Mouse (Mus musculus) embryonic fibroblast, embryonic 13.5 days (primary cell): Measurements from ENCODE around the gene Serpina6. TPM values are rescaled to one million over a fixed set of nuclear protein-coding genes. Genes with fewer than 3 reads are reported as not detected.
A peak's percentile ranks its signal among the peaks of the same experiment; 100 is the strongest.

Experiments used
- H3K27ac ChIP-seq: 2 replicates; pipeline ENCODE4 v1.5.1; 2012; ENCODE audit warnings: low read length, control low read depth, inconsistent platforms; ENCODE audit not compliant: insufficient read depth
- H3K4me1 ChIP-seq: 2 replicates; pipeline ENCODE4 v1.6.1; 2011; ENCODE audit warnings: low read length; ENCODE audit not compliant: control insufficient read depth, insufficient read depth
- H3K4me3 ChIP-seq: 2 replicates; pipeline ENCODE4 v1.5.1; 2011; ENCODE audit warnings: mild to moderate bottlenecking, control low read depth, low read length; ENCODE audit not compliant: insufficient read depth
- CTCF ChIP-seq: IDR thresholded peaks from 2 replicates; pipeline ENCODE4 v1.5.1; 2011; ENCODE audit warnings: mild to moderate bottlenecking, control low read depth, low read length, moderate library complexity, borderline replicate concordance; ENCODE audit not compliant: insufficient read depth
- POLR2A ChIP-seq: IDR thresholded peaks from 2 replicates; pipeline ENCODE4 v1.6.1; 2011; ENCODE audit warnings: low read depth, mild to moderate bottlenecking, control low read depth, low read length, moderate library complexity
- polyA plus RNA-seq: library from polyadenylated mRNA; stranded (reverse); fragments of >200 nt; gene quantifications from 2 replicates; pipeline ENCODE4 v1.2.4, GENCODE M21; 2011; ENCODE audit warnings: low read depth; ENCODE audit not compliant: missing spikeins, insufficient read length

Serpina6 gene
- 0.54 TPM in 1 of 2 replicates, not detected in the other for polyA plus RNA-seq

DNA sequence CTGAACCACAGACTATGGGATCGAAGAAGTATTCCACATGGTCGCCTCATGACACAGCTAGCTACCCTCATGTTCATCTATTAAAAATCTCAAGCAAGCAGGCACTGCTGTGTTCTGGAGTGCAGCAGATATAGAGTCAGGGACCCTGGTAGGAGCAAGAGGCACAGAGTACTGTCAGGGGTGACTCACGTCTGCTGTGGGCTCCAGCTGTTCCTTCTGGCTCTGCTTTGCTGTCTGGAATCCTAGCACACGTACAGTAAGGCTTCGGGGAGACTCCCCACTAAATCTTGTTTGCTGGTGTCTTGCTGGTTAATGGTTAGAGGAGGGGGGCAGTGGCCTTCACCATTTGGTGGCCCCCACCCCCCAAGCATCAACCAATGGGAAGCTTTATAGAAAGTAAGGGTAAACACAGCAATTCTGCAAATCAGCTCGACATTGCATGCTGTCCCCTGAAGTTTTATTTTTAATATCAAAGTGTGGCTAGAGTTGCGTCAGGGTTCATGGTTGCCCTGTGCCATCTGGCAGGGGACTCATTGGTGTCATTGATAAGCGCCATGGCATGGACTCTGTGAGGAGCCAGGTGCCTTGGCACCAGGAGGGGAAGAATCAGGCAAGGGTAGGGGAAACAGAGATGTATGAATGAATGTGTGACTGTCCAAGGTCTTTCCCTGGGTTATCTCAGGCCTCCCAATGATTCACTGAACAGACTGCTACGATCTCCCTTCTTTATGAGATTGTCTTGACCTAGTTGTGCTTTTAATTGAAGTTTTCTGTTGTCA, at the start of gene Serpina6:
Gene Serpina6 (minus strand): TSS at position 365 of the 779 bp plus-strand sequence.
- Histone ChIP-seq H3K4me3 (no peak within 1 kb of the TSS), H3K4me1 (no peaks in the 10 kb centered on the region), H3K27ac (no peak within 1 kb of the TSS)
- TF ChIP-seq CTCF (no peak), POLR2A (no peak)

DNA sequence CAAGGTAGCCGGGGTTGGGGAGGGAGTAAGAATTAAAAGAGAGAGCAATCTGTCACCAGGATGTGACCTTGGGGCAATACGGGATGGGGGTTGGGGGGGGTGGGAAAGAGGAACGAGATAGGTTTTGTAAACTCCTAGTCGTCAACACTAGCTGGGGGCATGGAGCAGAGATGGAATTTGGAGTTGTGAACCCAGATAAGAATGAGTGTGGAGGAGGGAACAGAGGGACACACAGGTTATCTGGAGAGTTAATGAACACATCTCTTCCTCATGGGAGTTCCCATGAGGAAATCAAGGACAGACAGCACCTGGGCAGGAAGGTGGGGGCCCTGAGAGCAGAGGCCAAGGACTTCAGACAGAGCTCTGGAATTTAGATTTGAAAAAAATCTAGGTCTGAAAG, 49.1 kb upstream of the Serpina6 start:
- no peak for TF ChIP-seq POLR2A
- TF ChIP-seq CTCF = no peak
- no peaks in the 10 kb centered on the region for H3K4me1 ChIP-seq
- no peak overlapping the region for H3K4me3 ChIP-seq
- H3K27ac ChIP-seq = no peak overlapping the region

DNA sequence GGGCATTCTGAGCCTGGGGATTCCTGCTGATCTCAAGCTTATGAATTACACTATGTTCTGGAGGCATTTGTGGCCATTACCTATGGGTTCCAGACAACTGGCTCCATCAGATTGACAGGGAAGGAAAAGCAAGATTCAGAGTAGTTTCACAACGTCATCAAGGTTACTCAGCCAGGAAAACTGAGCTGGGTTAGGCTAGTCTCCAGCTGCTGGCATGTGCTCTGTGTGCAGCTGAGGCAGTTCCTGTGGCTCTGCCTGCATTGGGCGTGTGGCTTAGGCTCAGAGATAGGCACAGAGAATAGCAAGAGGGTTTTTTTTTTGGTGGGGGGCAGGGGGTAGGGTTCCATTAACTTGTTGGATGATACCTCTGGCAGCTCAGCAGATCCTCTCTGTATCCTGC, 48.5 kb upstream of the Serpina6 start:
- no peak overlapping the region for H3K27ac ChIP-seq
- no peaks in the 10 kb centered on the region for H3K4me1 ChIP-seq
- no peak for TF ChIP-seq POLR2A
- H3K4me3 ChIP-seq = no peak overlapping the region

DNA sequence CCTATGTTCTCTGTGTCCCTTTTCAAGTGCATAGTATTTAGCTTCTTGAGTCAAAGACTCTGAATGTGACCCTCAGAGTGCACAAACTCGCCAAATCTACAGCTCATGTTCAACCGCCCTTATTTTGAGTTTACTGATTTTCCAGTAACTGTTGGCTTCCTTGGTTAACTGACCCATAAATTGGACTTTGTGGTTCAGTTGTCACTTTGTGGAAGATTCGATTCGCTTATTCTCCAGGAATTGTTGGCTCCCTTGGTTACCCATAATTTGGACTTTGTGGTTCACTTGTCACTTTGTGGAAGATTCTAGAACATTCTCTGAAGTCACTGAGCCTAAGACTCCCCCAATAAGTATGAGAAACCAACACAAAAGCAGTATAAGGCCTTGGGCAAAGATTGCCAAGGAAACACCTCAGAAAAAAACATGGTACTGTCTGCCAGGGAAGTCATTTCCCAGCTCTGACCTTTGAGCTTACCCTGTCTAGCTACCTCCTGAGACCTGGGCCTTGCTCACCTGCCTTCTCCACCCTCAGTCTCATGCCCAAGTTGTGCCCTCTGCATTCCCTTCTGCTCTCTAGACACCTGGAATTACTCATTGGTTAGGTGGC, 43.2 kb upstream of the Serpina6 start:
- Histone ChIP-seq H3K27ac (no peak overlapping the region), H3K4me3 (no peak overlapping the region), H3K4me1 (no peaks in the 10 kb centered on the region)
- TF ChIP-seq CTCF = no peak
- TF ChIP-seq POLR2A = no peak

DNA sequence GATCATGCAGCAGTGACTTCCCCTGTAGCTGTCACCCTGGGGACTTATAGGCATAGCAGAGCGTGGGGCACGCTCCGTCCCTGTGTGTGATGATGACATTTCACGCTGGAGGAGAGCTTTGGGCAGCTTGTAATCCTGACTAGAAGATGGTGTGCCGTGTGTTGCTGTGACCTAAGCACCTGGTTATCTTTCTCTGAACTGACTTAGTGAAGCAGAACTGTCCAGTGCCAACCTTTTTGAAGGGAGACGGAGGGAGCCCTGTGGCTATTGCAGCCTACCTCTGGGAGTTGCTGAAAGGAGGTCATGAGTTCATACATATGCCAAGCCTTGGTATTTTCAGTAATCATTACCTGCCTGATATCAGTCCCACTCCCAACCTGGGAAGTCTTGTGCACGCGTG, 38.4 kb upstream of the Serpina6 start, which contains the start of gene Serpina1f:
Gene Serpina1f (minus strand): TSS at position 101 of the 400 bp plus-strand sequence.
- Histone ChIP-seq H3K4me1 (no peaks in the 10 kb centered on the region), H3K27ac (no peak within 1 kb of the TSS), H3K4me3 (no peak within 1 kb of the TSS)
- TF ChIP-seq CTCF (no peak), POLR2A (no peak)

DNA sequence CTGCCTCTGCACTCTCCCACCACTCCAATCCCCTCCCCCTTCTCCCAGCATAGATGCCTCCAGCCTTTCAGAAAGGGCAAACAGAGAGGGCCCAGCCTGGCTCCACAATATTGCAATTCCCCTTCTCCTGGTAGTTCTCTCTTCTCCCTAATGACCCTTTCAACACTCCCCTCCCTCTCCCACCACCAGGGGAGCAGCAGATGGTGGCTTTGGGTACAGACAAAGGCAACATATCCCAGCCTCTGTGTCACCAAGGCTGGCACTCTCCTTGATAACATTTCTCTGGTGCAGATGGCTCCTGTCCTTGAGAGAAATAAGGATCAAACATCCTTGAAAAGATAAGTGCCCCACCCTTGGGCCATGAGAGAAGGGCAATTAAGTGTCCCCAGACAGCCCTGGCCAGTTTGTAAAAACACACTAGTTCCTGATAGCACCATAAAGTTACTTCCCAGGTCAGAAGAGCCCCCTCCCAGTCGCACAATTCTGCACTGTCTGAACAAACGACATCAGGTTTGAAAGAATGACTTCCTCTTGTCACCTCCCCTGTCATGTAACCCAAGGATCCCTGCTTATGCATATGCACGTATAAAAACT, 31.3 kb upstream of the Serpina6 start:
- H3K27ac ChIP-seq = no peak overlapping the region
- TF ChIP-seq POLR2A (no peak), CTCF (no peak)
- H3K4me1 ChIP-seq = peaks cover 2% of the 10 kb centered on the region; the same call in 1 of the 2 replicates
- no peak overlapping the region for H3K4me3 ChIP-seq

DNA sequence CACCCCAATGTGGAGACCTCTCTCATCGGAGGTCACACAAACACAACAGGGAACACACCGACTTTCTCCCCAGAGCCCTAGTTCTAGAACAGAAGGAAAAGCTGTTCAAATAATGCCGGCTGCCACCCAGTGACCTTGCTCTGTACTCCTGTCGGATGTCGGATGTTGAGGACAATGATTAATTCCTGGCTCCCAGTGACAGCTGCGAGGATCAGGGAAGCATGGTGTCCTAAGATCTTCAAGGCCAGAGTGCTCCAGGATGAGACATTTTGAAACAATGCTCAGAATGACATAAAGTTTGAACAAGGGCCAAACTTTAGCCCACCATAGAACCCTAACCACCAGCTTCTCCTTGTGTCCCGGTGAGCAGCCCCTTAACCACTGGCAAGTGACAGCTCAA, 30.0 kb upstream of the Serpina6 start:
- Histone ChIP-seq H3K27ac (no peak overlapping the region), H3K4me3 (no peak overlapping the region), H3K4me1 (peaks cover 5% of the 10 kb centered on the region; the same call in 1 of the 2 replicates)
- no peak for TF ChIP-seq POLR2A
- TF ChIP-seq CTCF = no peak

DNA sequence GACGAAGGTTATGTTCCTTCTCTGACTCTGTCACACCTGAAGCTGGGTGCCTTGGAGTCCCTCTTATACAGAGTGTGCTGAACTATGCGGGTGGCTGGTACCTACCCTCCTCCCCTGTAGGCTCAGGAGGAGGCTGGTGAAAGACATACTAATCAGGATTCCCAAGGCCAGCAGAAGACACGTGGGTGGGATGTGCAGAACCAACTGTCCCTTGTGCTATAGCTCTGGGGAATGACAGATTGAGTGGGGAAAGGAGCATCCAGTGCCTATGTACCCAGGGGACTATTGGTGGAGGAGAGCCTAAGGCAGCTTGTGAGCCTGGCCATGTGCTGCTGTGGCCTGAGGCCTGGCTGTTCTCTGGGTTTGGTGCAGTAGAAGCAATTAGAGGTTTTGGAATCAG, 29.0 kb upstream of the Serpina6 start:
- Histone ChIP-seq H3K27ac (no peak overlapping the region), H3K4me1 (peaks cover 5% of the 10 kb centered on the region; the same call in 1 of the 2 replicates), H3K4me3 (no peak overlapping the region)
- TF ChIP-seq POLR2A (no peak), CTCF (no peak)

DNA sequence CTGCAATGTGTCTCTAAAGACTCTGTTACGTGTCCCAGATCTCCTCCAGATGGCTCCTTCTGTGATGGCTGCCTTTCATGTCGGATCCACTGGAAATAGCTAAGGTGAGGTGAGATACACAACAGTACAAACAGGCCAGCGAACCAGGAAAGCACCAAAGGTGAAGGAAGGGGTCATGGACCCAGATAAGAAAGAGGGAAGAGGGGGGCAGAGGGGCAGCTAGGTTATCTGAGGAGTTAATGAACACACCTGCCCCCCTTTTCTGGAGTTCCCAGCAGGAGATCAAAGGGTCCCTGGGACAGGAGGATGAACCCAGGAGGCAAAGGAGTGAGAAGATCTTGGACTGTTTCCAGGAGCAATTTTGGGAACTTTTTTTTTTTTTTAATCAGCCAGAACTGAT, 28.4 kb upstream of the Serpina6 start:
- no peak for TF ChIP-seq CTCF
- no peak for TF ChIP-seq POLR2A
- H3K27ac ChIP-seq = no peak overlapping the region
- H3K4me1 ChIP-seq = peaks cover 5% of the 10 kb centered on the region; the same call in 1 of the 2 replicates
- H3K4me3 ChIP-seq = no peak overlapping the region

DNA sequence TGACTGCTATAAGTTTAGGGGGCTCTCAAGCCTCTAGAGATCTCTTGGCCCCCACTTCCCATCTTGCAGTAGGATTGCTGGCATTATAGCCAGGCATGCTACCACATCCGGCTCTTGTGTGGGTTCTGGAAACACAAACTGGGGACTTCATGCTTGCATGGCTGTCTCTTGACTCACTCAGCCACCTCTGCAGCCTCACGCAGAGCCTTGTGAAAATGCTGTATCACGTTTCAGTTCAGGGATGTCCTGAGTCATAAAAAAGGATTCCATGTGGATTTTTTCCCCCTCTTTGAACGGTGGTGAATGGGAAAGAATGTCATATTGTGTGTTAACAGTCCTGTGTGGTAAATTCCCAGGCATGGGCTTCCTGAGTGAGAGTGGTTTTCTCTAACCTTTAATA, 26.8 kb upstream of the Serpina6 start:
- TF ChIP-seq CTCF (no peak), POLR2A (no peak)

More for the DNA sequence above, 26.8 kb upstream of the Serpina6 start:
- Histone ChIP-seq H3K4me1 (peaks cover 5% of the 10 kb centered on the region; the same call in 1 of the 2 replicates), H3K4me3 (no peak overlapping the region), H3K27ac (peak overlapping the region; percentile 86)
